Mouse (Mus musculus) splenic B cell, adult 2 months (primary cell): Measurements from ENCODE around the gene Unc79.

Experiments
- DNase-seq: peaks from one replicate; pipeline ENCODE4 v3.0.0-alpha.2; 2011; ENCODE audit warnings: low read depth, low spot score
- H3K27me3 ChIP-seq: 2 replicates; pipeline ENCODE4 v1.6.1; 2012; ENCODE audit warnings: mild to moderate bottlenecking, low read length, moderate library complexity, mixed read lengths; ENCODE audit not compliant: control insufficient read depth, poor library complexity, insufficient read depth, severe bottlenecking
- H3K36me3 ChIP-seq: 2 replicates; pipeline ENCODE4 v1.6.1; 2012; ENCODE audit warnings: mild to moderate bottlenecking, low read length, moderate library complexity, mixed read lengths; ENCODE audit not compliant: control insufficient read depth, poor library complexity, insufficient read depth, severe bottlenecking

Unc79 gene

GRCm38 (mm10) chr12:103128914-103129313 lies 180.3 kb downstream of the Unc79 start:
- no peak for DNase-seq
- no peaks in the 10 kb centered on the region for H3K36me3 ChIP-seq

GRCm38 (mm10) chr12:103129395-103130248 lies 181.0 kb downstream of the Unc79 start:
- Histone ChIP-seq H3K36me3 (no peaks in the 10 kb centered on the region), H3K27me3 (no peaks in the 10 kb centered on the region)
- no peak for DNase-seq

More at GRCm38 (mm10) chr12:103128914-103129313, 180.3 kb downstream of the Unc79 start:
- H3K27me3 ChIP-seq, result no peaks in the 10 kb centered on the region

GRCm38 (mm10) chr12:103131419-103131818 lies 182.8 kb downstream of the Unc79 start:
- Histone ChIP-seq H3K36me3 (no peaks in the 10 kb centered on the region), H3K27me3 (no peaks in the 10 kb centered on the region)
- DNase-seq, result no peak

- Histone ChIP-seq H3K27me3 (no peaks in the 10 kb centered on the region), H3K36me3 (no peaks in the 10 kb centered on the region)
- peak; percentile 40 for DNase-seq
These were observed 193.9 kb downstream of the Unc79 start for GRCm38 (mm10) chr12:103142550-103143010.

- no peaks in the 10 kb centered on the region for H3K27me3 ChIP-seq
- no peaks in the 10 kb centered on the region for H3K36me3 ChIP-seq
- peak; percentile 63 for DNase-seq
These were observed 195.3 kb downstream of the Unc79 start for GRCm38 (mm10) chr12:103143798-103144565.

GRCm38 (mm10) chr12:103150247-103150646 lies 201.6 kb downstream of the Unc79 start:
- H3K27me3 ChIP-seq, result no peaks in the 10 kb centered on the region
- DNase-seq, result no peak
- H3K36me3 ChIP-seq, result no peaks in the 10 kb centered on the region

- Histone ChIP-seq H3K27me3 (no peaks in the 10 kb centered on the region), H3K36me3 (no peaks in the 10 kb centered on the region)
- no peak for DNase-seq
These were observed 206.3 kb downstream of the Unc79 start for GRCm38 (mm10) chr12:103154927-103155326.

- no peaks in the 10 kb centered on the region for H3K27me3 ChIP-seq
- no peaks in the 10 kb centered on the region for H3K36me3 ChIP-seq
- no peak for DNase-seq
These were observed 206.7 kb downstream of the Unc79 start for GRCm38 (mm10) chr12:103155406-103155805.

- no peak for DNase-seq
- Histone ChIP-seq H3K27me3 (no peaks in the 10 kb centered on the region), H3K36me3 (no peaks in the 10 kb centered on the region)
These were observed 208.7 kb downstream of the Unc79 start for GRCm38 (mm10) chr12:103157129-103157910.

- no peak for DNase-seq
- Histone ChIP-seq H3K27me3 (no peaks in the 10 kb centered on the region), H3K36me3 (no peaks in the 10 kb centered on the region)
These were observed 210.4 kb downstream of the Unc79 start for GRCm38 (mm10) chr12:103159016-103159415.

- no peaks in the 10 kb centered on the region for H3K27me3 ChIP-seq
- no peak for DNase-seq
- no peaks in the 10 kb centered on the region for H3K36me3 ChIP-seq
These were observed 212.1 kb downstream of the Unc79 start for GRCm38 (mm10) chr12:103160721-103161120.

- DNase-seq, result no peak
- no peaks in the 10 kb centered on the region for H3K36me3 ChIP-seq
- H3K27me3 ChIP-seq, result 0 out of 2 replicates have a peak, but pooled peaks cover 1% of the 10 kb centered on the region
These were observed 214.9 kb downstream of the Unc79 start for GRCm38 (mm10) chr12:103163596-103163995.

- H3K27me3 ChIP-seq, result 0 out of 2 replicates have a peak, but pooled peaks cover 1% of the 10 kb centered on the region
- no peaks in the 10 kb centered on the region for H3K36me3 ChIP-seq
- no peak for DNase-seq
These were observed 215.7 kb downstream of the Unc79 start for GRCm38 (mm10) chr12:103164101-103165030.
